16 mouse cellular contexts compared by ENCODE assay signal in the genomic region with DNA sequence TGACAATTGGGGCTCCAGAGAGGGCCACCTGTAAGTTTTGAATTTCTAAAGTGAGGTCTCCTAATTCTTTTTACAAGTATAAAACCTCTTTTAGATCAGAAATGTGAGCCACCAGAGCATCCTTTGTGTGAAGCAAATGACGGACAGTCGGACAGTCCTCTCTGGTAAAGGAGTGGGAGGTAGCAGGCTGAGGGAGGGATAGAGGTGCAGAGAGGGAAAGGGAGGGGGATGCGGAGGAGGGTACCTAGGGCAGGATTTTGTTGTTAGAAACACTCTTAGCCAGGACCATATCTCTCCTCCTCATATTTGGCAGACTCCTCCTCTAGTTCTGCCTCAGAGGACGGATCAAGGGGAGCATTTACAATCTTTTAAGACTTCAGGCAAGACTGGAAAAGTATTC.
DNase-seq lines count a peak whose midpoint lies in the region; ATAC-seq and TF ChIP-seq lines count a peak whose summit lies in the region.
"Had no signal": no experiment of that assay in that cellular context is flagged by ENCODE, and none has a peak within 500 bp of the region (broad histone marks: within the 10 kb centered on the region; RNA-seq: fewer than 3 reads in every experiment).

No protein-coding gene starts in this region.

- dilution Hi-C loops in CH12.LX (cut with MboI; ENCODE audit: extremely low pct_ligation_motif_present, extremely low pct_unique_long_range_greater_than_20kb, low sequenced_read_pairs): no loop called here

- intact Hi-C loops in heart, postnatal 36 days (cut with DNase I): no loop called here

- peak overlapping the region; percentile 2 for H3K4me2 ChIP-seq in heart, embryonic 13.5 days
- 0 out of 2 replicates have a peak overlapping the region, but pooled peaks have one; percentile 14 for H3K4me2 ChIP-seq in limb, embryonic 13.5 days (replicated peaks)
- H3K4me2 ChIP-seq in CH12.LX (ENCODE audit: insufficient read depth, low read depth, poor library complexity, severe bottlenecking): peak overlapping the region; percentile 66
- H3K4me2 ChIP-seq: embryonic facial prominence, embryonic 13.5 days; heart, embryonic 12.5 days; limb, embryonic 15.5 days had no signal

- no peaks in the 10 kb centered on the region for H3K9me3 ChIP-seq in heart, embryonic 13.5 days
- no peaks in the 10 kb centered on the region for H3K9me3 ChIP-seq in limb, embryonic 13.5 days
- H3K9me3 ChIP-seq in limb, embryonic 10.5 days (replicated peaks): no peaks in the 10 kb centered on the region
- H3K9me3 ChIP-seq in CH12.LX (replicated peaks; ENCODE audit: low read length): peaks cover 12% of the 10 kb centered on the region
- H3K9me3 ChIP-seq: embryonic facial prominence, embryonic 13.5 days; heart, embryonic 12.5 days; limb, embryonic 15.5 days; midbrain, embryonic 10.5 days had no signal

- no peaks in the 10 kb centered on the region for H3K79me2 ChIP-seq in CH12.LX (replicated peaks; ENCODE audit: control insufficient read depth, extremely low read depth, insufficient read depth, poor library complexity, severe bottlenecking)

- no peaks in the 10 kb centered on the region for H3K4me1 ChIP-seq in heart, embryonic 13.5 days
- no peaks in the 10 kb centered on the region for H3K4me1 ChIP-seq in limb, embryonic 13.5 days
- H3K4me1 ChIP-seq in limb, embryonic 10.5 days: no peaks in the 10 kb centered on the region
- H3K4me1 ChIP-seq in CH12.LX (ENCODE audit: control insufficient read depth in 1 of 2, insufficient read depth in 2 of 2): no peaks in the 10 kb centered on the region
- H3K4me1 ChIP-seq: embryonic facial prominence, embryonic 13.5 days; heart, embryonic 12.5 days; limb, embryonic 15.5 days; midbrain, embryonic 10.5 days had no signal

- no peak for DNase-seq in heart, postnatal 36 days
- no peak for DNase-seq in limb, embryonic 10.5 days (ENCODE audit: low spot score)
- no peak for DNase-seq in CH12.LX (ENCODE audit: extremely low read depth)
- DNase-seq in NIH3T3 (ENCODE audit: low read depth): peak; percentile 3
- DNase-seq in heart, adult 8-10 months (ENCODE audit: low spot score): no peak
- DNase-seq: cerebellum, adult 8-10 months; gastrocnemius, postnatal 14 days; lung, postnatal 10 days had no signal

- H3K27me3 ChIP-seq in heart, embryonic 13.5 days (replicated peaks): no peaks in the 10 kb centered on the region
- H3K27me3 ChIP-seq in limb, embryonic 13.5 days: no peaks in the 10 kb centered on the region
- no peaks in the 10 kb centered on the region for H3K27me3 ChIP-seq in limb, embryonic 10.5 days (ENCODE audit: low read depth, poor library complexity, severe bottlenecking)
- no peaks in the 10 kb centered on the region for H3K27me3 ChIP-seq in CH12.LX (replicated peaks)
- H3K27me3 ChIP-seq: embryonic facial prominence, embryonic 13.5 days; heart, embryonic 12.5 days; limb, embryonic 15.5 days had no signal

- no peak overlapping the region for H3K9ac ChIP-seq in heart, embryonic 13.5 days
- H3K9ac ChIP-seq in limb, embryonic 13.5 days: no peak overlapping the region
- H3K9ac ChIP-seq in CH12.LX (ENCODE audit: insufficient read depth, low read depth): no peak overlapping the region; the same call in 1 of the 2 replicates
- H3K9ac ChIP-seq: embryonic facial prominence, embryonic 13.5 days; heart, embryonic 12.5 days; limb, embryonic 15.5 days had no signal

- no peak for TF ChIP-seq EP300 in CH12.LX (IDR thresholded peaks at IDR 0.05; ENCODE audit: low read length)

- 50% methylated on average over 4 of the region's 4 CpGs for WGBS in heart, embryonic 13.5 days
- WGBS in limb, embryonic 13.5 days: 37% methylated on average over 4 of the region's 4 CpGs
- 58% methylated on average over 4 of the region's 4 CpGs for WGBS in limb, embryonic 10.5 days

- TF ChIP-seq CTCF in CH12.LX (conservative IDR thresholded peaks at IDR 0.05 in 1 of 2, IDR thresholded peaks at IDR 0.05 in 1 of 2; ENCODE audit: low read depth in 2 of 2, low read length in 2 of 2): no peak

- no peak overlapping the region for H3K27ac ChIP-seq in heart, embryonic 13.5 days (replicated peaks)
- no peak overlapping the region for H3K27ac ChIP-seq in limb, embryonic 13.5 days
- no peak overlapping the region for H3K27ac ChIP-seq in limb, embryonic 10.5 days
- H3K27ac ChIP-seq in CH12.LX (ENCODE audit: insufficient read depth, low read depth): no peak overlapping the region
- H3K27ac ChIP-seq: embryonic facial prominence, embryonic 13.5 days; hindbrain, postnatal 0 days; limb, embryonic 15.5 days; midbrain, embryonic 10.5 days had no signal

- no peak for TF ChIP-seq RAD21 in CH12.LX (IDR thresholded peaks at IDR 0.05; ENCODE audit: low read depth, low read length)

- no peak for ATAC-seq in heart, embryonic 13.5 days (ENCODE audit: extremely low read depth, insufficient number of reproducible peaks, low FRiP score, low TSS enrichment)
- ATAC-seq in limb, embryonic 13.5 days (ENCODE audit: low FRiP score, low read depth): no peak
- ATAC-seq: CD4-positive, CD25-positive, alpha-beta regulatory T cell, adult 4 months; hindbrain, postnatal 0 days had no signal

- H3K4me3 ChIP-seq in heart, embryonic 13.5 days: no peak overlapping the region
- H3K4me3 ChIP-seq in limb, embryonic 13.5 days: no peak overlapping the region
- H3K4me3 ChIP-seq in limb, embryonic 10.5 days: no peak overlapping the region
- H3K4me3 ChIP-seq in CH12.LX (replicated peaks in 1 of 3; ENCODE audit: low read depth in 2 of 3, low read length in 2 of 3, poor library complexity in 1 of 3): peak overlapping the region in 1 of 3 experiments; percentile 20
- H3K4me3 ChIP-seq: embryonic facial prominence, embryonic 13.5 days; heart, embryonic 12.5 days; limb, embryonic 15.5 days; midbrain, embryonic 10.5 days had no signal

- in situ Hi-C loops in CH12.LX (cut with MboI; ENCODE audit: low pct_ligation_motif_present, low pct_unique_long_range_greater_than_20kb, low sequenced_read_pairs): no loop called here

- no peak for TF ChIP-seq POLR2A in CH12.LX (IDR thresholded peaks at IDR 0.05; ENCODE audit: low read depth, low read length)

- H3K36me3 ChIP-seq in heart, embryonic 13.5 days: no peaks in the 10 kb centered on the region
- H3K36me3 ChIP-seq in limb, embryonic 13.5 days: no peaks in the 10 kb centered on the region
- H3K36me3 ChIP-seq in limb, embryonic 10.5 days: no peaks in the 10 kb centered on the region
- H3K36me3 ChIP-seq in CH12.LX (replicated peaks in 1 of 2; ENCODE audit: control insufficient read depth in 1 of 2, insufficient read depth in 1 of 2, low read length in 1 of 2): no peaks in the 10 kb centered on the region
- H3K36me3 ChIP-seq: embryonic facial prominence, embryonic 13.5 days; heart, embryonic 12.5 days; limb, embryonic 15.5 days; midbrain, embryonic 10.5 days had no signal

TF ChIP-seq in CH12.LX, 34 proteins besides CTCF, POLR2A, EP300 and RAD21:
- no peak for TF ChIP-seq ZMIZ1 (IDR thresholded peaks at IDR 0.05; ENCODE audit: low read depth, low read length)
- no peak for TF ChIP-seq UBTF (IDR thresholded peaks at IDR 0.05; ENCODE audit: low read depth, low read length)
- TF ChIP-seq MYC (IDR thresholded peaks at IDR 0.05; ENCODE audit: low read depth, low read length): no peak
- TF ChIP-seq CHD2 (IDR thresholded peaks at IDR 0.05; ENCODE audit: low read length): no peak
- no peak for TF ChIP-seq IRF4 (IDR thresholded peaks at IDR 0.05; ENCODE audit: low read depth, low read length)
- TF ChIP-seq ETS1 (conservative IDR thresholded peaks at IDR 0.05; ENCODE audit: low read depth, low read length): no peak
- TF ChIP-seq MAFK (IDR thresholded peaks at IDR 0.05; ENCODE audit: insufficient replicate concordance, low read length): no peak
- no peak for TF ChIP-seq TBP (conservative IDR thresholded peaks at IDR 0.05; ENCODE audit: low read depth, low read length)
- no peak for TF ChIP-seq JUND (conservative IDR thresholded peaks at IDR 0.05; ENCODE audit: low read depth, low read length)
- no peak for TF ChIP-seq NRF1 (IDR thresholded peaks at IDR 0.05; ENCODE audit: low read depth, low read length)
TF ChIP-seq in CH12.LX: peak in this region for 0.

Comparison
In these comparisons a context has a peak if more than half of its experiments do, and no peak if none do; other contexts are left out.
1. H3K4me2 ChIP-seq: peak in every context shown above with its lines; median percentile 66 in CH12.LX; 14 in limb, embryonic 13.5 days; 2 in heart, embryonic 13.5 days.